Mouse (Mus musculus) mouse trophoblast stem cell (cell line): ENCODE data around the gene Gc.

Source experiments
- in situ Hi-C, 2 experiments: fragments of 300-500 bp; cut with MseI, MboI; formaldehyde crosslinking; loops; 2 replicates in 1 of 2; 3 replicates in 1 of 2; pipeline ENCODE4 v1.15.1; 2025

The Gc gene

GRCm38 (mm10) chr5:89368045-89368743 is 89.5 kb downstream of the Gc start:
- in situ Hi-C loops = no loop called here
